Mouse (Mus musculus) left cerebral cortex, adult 11 months (tissue): ENCODE measurements at regions not wholly inside any gene's neighbourhood (a gene's known extent, or its start where the extent isn't known, plus 50 kb on each side); places are given as distances from the start of the nearest gene placed in this dataset.
"Not testable (repeated sequence)": the region's sequence is repeated elsewhere in the genome, so short reads cannot be mapped to it uniquely, and the experiment has no call there.

ENCODE experiments used
- DNase-seq: peaks from one replicate; pipeline ENCODE4 v3.0.0; 2022; ENCODE audit warnings: low spot score

GRCm38 (mm10) chr13:32454419-32455146 lies 116.0 kb upstream of the Gmds start:
- no peak for DNase-seq

GRCm38 (mm10) chr13:32449710-32450417 lies 111.3 kb upstream of the Gmds start:
- no peak for DNase-seq

GRCm38 (mm10) chr13:32444531-32444930 lies 106.0 kb upstream of the Gmds start:
- DNase-seq = no peak

- DNase-seq = no peak
These were observed 103.5 kb upstream of the Gmds start for GRCm38 (mm10) chr13:32442025-32442424.

GRCm38 (mm10) chr13:32435136-32435535 lies 96.6 kb upstream of the Gmds start:
- no peak for DNase-seq

GRCm38 (mm10) chr13:32428482-32428881 lies 89.9 kb upstream of the Gmds start:
- DNase-seq = no peak

GRCm38 (mm10) chr13:32426906-32427305 lies 88.4 kb upstream of the Gmds start:
- no peak for DNase-seq

- no peak for DNase-seq
These were observed 87.7 kb upstream of the Gmds start for GRCm38 (mm10) chr13:32426199-32426598.

GRCm38 (mm10) chr13:32424543-32424942 lies 86.0 kb upstream of the Gmds start:
- DNase-seq = not testable (repeated sequence)

GRCm38 (mm10) chr13:32422485-32422884 lies 83.9 kb upstream of the Gmds start:
- no peak for DNase-seq

GRCm38 (mm10) chr13:32419326-32419725 lies 80.8 kb upstream of the Gmds start:
- DNase-seq = no peak

- DNase-seq = no peak
These were observed 80.1 kb upstream of the Gmds start for GRCm38 (mm10) chr13:32418655-32419054.

- DNase-seq = no peak
These were observed 79.4 kb upstream of the Gmds start for GRCm38 (mm10) chr13:32417907-32418306.

- peak; percentile 63 for DNase-seq
These were observed 72.9 kb upstream of the Gmds start for GRCm38 (mm10) chr13:32411287-32411935.

GRCm38 (mm10) chr13:32410065-32410464 lies 71.5 kb upstream of the Gmds start:
- no peak for DNase-seq

GRCm38 (mm10) chr13:32398616-32399015 lies 60.1 kb upstream of the Gmds start:
- no peak for DNase-seq
